In the genomic region with DNA sequence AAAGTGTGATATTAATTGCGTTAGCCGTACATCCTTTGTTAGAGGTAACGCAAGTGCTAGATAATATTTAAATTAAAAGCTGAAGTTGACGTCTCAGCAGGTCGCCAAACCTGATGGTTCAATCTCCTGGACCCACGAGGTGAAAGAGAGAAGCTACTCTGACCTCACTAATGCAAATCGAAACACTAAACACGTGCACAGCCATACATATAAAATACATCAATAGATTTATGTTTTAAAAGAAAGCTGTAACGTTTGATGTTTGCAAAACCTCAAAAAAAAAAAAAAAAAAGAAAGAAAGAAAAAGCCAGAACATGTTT, we compare ENCODE assay signal across 8 mouse cellular contexts. TPM values are rescaled to one million over a fixed set of nuclear protein-coding genes. Genes with fewer than 3 reads are reported as not detected.
DNase-seq lines count a peak whose midpoint lies in the region; ATAC-seq and TF ChIP-seq lines count a peak whose summit lies in the region.

No protein-coding gene starts in this region.

- TF ChIP-seq CTCF in C2C12 (IDR thresholded peaks at IDR 0.05; ENCODE audit: control insufficient read depth, insufficient read depth, insufficient read length) = no peak
- no peak for TF ChIP-seq CTCF in liver, postnatal 0 days (IDR thresholded peaks at IDR 0.05; ENCODE audit: low read depth)

- peaks cover 9% of the 10 kb centered on the region for H3K79me3 ChIP-seq in C2C12 (ENCODE audit: low read depth)

- 5% methylated on average over 9 of the region's 9 CpGs for WGBS in forebrain, embryonic 15.5 days
- 4% methylated on average over 9 of the region's 9 CpGs for WGBS in liver, postnatal 0 days (ENCODE audit: insufficient replicate concordance)

- no peaks in the 10 kb centered on the region for H3K9me3 ChIP-seq in forebrain, embryonic 15.5 days
- H3K9me3 ChIP-seq in liver, postnatal 0 days (ENCODE audit: low read length) = no peaks in the 10 kb centered on the region

- H3K4me3 ChIP-seq in C2C12 (ENCODE audit: insufficient read depth, poor library complexity, severe bottlenecking) = peak overlapping the region; percentile 85
- H3K4me3 ChIP-seq in forebrain, embryonic 15.5 days = peak overlapping the region; percentile 78
- H3K4me3 ChIP-seq in liver, postnatal 0 days (ENCODE audit: low read depth, low read length) = peak overlapping the region; percentile 73

- peaks cover 15% of the 10 kb centered on the region; the same call in 1 of the 2 replicates for H3K4me1 ChIP-seq in forebrain, embryonic 15.5 days
- peaks cover 16% of the 10 kb centered on the region for H3K4me1 ChIP-seq in liver, postnatal 0 days (ENCODE audit: insufficient read depth)

- H3K27me3 ChIP-seq in C2C12 (ENCODE audit: control insufficient read depth, insufficient read depth, insufficient read length) = no peaks in the 10 kb centered on the region
- no peaks in the 10 kb centered on the region for H3K27me3 ChIP-seq in forebrain, embryonic 15.5 days
- H3K27me3 ChIP-seq in liver, postnatal 0 days (ENCODE audit: insufficient read depth, low read length) = no peaks in the 10 kb centered on the region

- no peak overlapping the region for H3K27ac ChIP-seq in forebrain, embryonic 15.5 days (replicated peaks)
- H3K27ac ChIP-seq in liver, postnatal 0 days (ENCODE audit: low read depth) = peak overlapping the region; percentile 58

- peak overlapping the region; percentile 54 for H3K4me2 ChIP-seq in forebrain, embryonic 15.5 days (replicated peaks)
- H3K4me2 ChIP-seq in liver, postnatal 0 days (ENCODE audit: low read depth, low read length) = peak overlapping the region; percentile 86

- ATAC-seq in forebrain, embryonic 15.5 days (replicated peaks) = no peak
- no peak for ATAC-seq in liver, postnatal 0 days
- ATAC-seq in cerebellum, adult (ENCODE audit: insufficient number of reproducible peaks, low FRiP score, low TSS enrichment) = no peak

- H3K36me3 ChIP-seq in C2C12 (ENCODE audit: control insufficient read depth, insufficient read depth) = peaks cover 9% of the 10 kb centered on the region
- peaks cover 10% of the 10 kb centered on the region for H3K36me3 ChIP-seq in forebrain, embryonic 15.5 days
- peaks cover 14% of the 10 kb centered on the region for H3K36me3 ChIP-seq in liver, postnatal 0 days (replicated peaks; ENCODE audit: insufficient read depth, low read length)

- peak overlapping the region; percentile 30 for H3ac ChIP-seq in C2C12 (ENCODE audit: control insufficient read depth, insufficient read length, low read depth)

- TF ChIP-seq EP300 in liver, postnatal 0 days (IDR thresholded peaks at IDR 0.05; ENCODE audit: low read depth) = no peak

- DNase-seq in embryo, embryonic 11 days = peak; percentile 9
- no peak for DNase-seq in embryo, embryonic 9.5 days (ENCODE audit: extremely low spot score)
- no peak for DNase-seq in liver, postnatal 0 days
- DNase-seq in cerebellum, adult 11-12 months = no peak
- no peak for DNase-seq in right cerebral cortex, postnatal 10 days (ENCODE audit: low spot score in 2 of 2)

- H3K79me2 ChIP-seq in C2C12 (ENCODE audit: control insufficient read depth, insufficient read depth) = peaks cover 29% of the 10 kb centered on the region

- H3K9ac ChIP-seq in forebrain, embryonic 15.5 days (replicated peaks) = peak overlapping the region; percentile 85
- peak overlapping the region; percentile 80 for H3K9ac ChIP-seq in liver, postnatal 0 days (replicated peaks)

TF ChIP-seq in C2C12, 6 proteins besides CTCF, POLR2A, EP300 and RAD21:
- TF ChIP-seq CEBPB (IDR thresholded peaks at IDR 0.05; ENCODE audit: low read depth) (no peak), MYOD1 (IDR thresholded peaks at IDR 0.05; ENCODE audit: control insufficient read depth, insufficient read length, low read depth) (no peak), MYOG (IDR thresholded peaks at IDR 0.05; ENCODE audit: control insufficient read depth, extremely low read depth, insufficient read length) (no peak), USF1 (IDR thresholded peaks at IDR 0.05; ENCODE audit: low read depth) (no peak), MAX (IDR thresholded peaks at IDR 0.05) (no peak)

RNA-seq across cellular contexts. Expression of a gene that starts 9.9 kb away (rescaled TPM):
- polyA plus RNA-seq in C2C12 (2012; fragmentation: generic; extraction: Trizol) = 6.4 TPM
- polyA plus RNA-seq in forebrain, embryonic 15.5 days (2015; fragmentation: Nextera tagmentation; extraction: Ambion mirVana) = 14.9 and 16.4 TPM in 2 replicates
- polyA plus RNA-seq in liver, postnatal 0 days (2015; fragmentation: Nextera tagmentation; extraction: Ambion mirVana) = 16.6 and 19.2 TPM in 2 replicates

RNA-seq across cellular contexts. Expression of a gene that starts 9.9 kb away (rescaled TPM):
- 4.2 TPM for polyA plus RNA-seq in C2C12 (2012; fragmentation: generic; extraction: Trizol)
- polyA plus RNA-seq in forebrain, embryonic 15.5 days (2015; fragmentation: Nextera tagmentation; extraction: Ambion mirVana) = 7.0 and 8.8 TPM in 2 replicates
- 3.5 and 5.0 TPM in 2 replicates for polyA plus RNA-seq in liver, postnatal 0 days (2015; fragmentation: Nextera tagmentation; extraction: Ambion mirVana)

RNA-seq across cellular contexts. Expression of a gene that starts 49.4 kb away (rescaled TPM):
- 7.4 TPM for polyA plus RNA-seq in C2C12 (2012; fragmentation: generic; extraction: Trizol)
- 65.0 and 72.7 TPM in 2 replicates for polyA plus RNA-seq in forebrain, embryonic 15.5 days (2015; fragmentation: Nextera tagmentation; extraction: Ambion mirVana)
- polyA plus RNA-seq in liver, postnatal 0 days (2015; fragmentation: Nextera tagmentation; extraction: Ambion mirVana) = 12.7 and 13.9 TPM in 2 replicates
